Mouse (Mus musculus) embryonic facial prominence, embryonic 13.5 days (tissue): ENCODE results near the gene Ubald1. TPM values are rescaled to one million over a fixed set of nuclear protein-coding genes. Genes with fewer than 3 reads are reported as not detected.

Experiments used
- ATAC-seq: fragments of 200-750 bp; cut with Nextera tagmentation; 2 replicates; pipeline ENCODE4 v1.8.0; 2017; ENCODE audit warnings: low read depth; ENCODE audit not compliant: insufficient number of reproducible peaks, insufficient read depth, low FRiP score, low TSS enrichment
- H3K27ac ChIP-seq: fragments of 300-500 bp; sonication (generic); 2 replicates; pipeline ENCODE4 v1.5.1; 2015; ENCODE audit warnings: moderate library complexity, mild to moderate bottlenecking, inconsistent platforms
- H3K27me3 ChIP-seq: fragments of 300-500 bp; sonication (generic); 2 replicates; pipeline ENCODE4 v1.6.1; 2015; ENCODE audit warnings: mild to moderate bottlenecking, inconsistent platforms
- H3K36me3 ChIP-seq: fragments of 300-500 bp; sonication (generic); 2 replicates; pipeline ENCODE4 v1.6.1; 2015; ENCODE audit warnings: mild to moderate bottlenecking, inconsistent platforms
- H3K4me1 ChIP-seq: fragments of 300-500 bp; sonication (generic); 2 replicates; pipeline ENCODE4 v1.6.1; 2015; ENCODE audit warnings: inconsistent platforms
- H3K4me2 ChIP-seq: fragments of 300-500 bp; sonication (generic); 2 replicates; pipeline ENCODE4 v1.6.1; 2015; ENCODE audit warnings: moderate library complexity, mild to moderate bottlenecking, inconsistent platforms
- H3K4me3 ChIP-seq: fragments of 300-500 bp; sonication (generic); 2 replicates; pipeline ENCODE4 v1.5.1; 2015; ENCODE audit warnings: mild to moderate bottlenecking, inconsistent platforms
- H3K9ac ChIP-seq: fragments of 300-500 bp; sonication (generic); 2 replicates; pipeline ENCODE4 v1.6.1; 2015; ENCODE audit warnings: mild to moderate bottlenecking, inconsistent platforms
- H3K9me3 ChIP-seq: fragments of 300-500 bp; sonication (generic); 2 replicates; pipeline ENCODE4 v1.6.1; 2016; ENCODE audit warnings: inconsistent platforms
- WGBS: fragments of 180-500 bp; shearing (Covaris S2); methylation state at CpG from one replicate; pipeline ENCODE4 v1.1.7; 2015; ENCODE audit warnings: mixed read lengths; 5-methylcytosine and 5-hydroxymethylcytosine counted together
- polyA plus RNA-seq: library from polyadenylated mRNA; unstranded; fragments of >200 nt; fragmentation: Nextera tagmentation; extraction: Ambion mirVana; gene quantifications from 2 replicates; pipeline ENCODE4 v1.2.1, GENCODE M21; 2015

The Ubald1 gene
- polyA plus RNA-seq, 1 experiment from 2014 or later: 41.5 TPM

DNA sequence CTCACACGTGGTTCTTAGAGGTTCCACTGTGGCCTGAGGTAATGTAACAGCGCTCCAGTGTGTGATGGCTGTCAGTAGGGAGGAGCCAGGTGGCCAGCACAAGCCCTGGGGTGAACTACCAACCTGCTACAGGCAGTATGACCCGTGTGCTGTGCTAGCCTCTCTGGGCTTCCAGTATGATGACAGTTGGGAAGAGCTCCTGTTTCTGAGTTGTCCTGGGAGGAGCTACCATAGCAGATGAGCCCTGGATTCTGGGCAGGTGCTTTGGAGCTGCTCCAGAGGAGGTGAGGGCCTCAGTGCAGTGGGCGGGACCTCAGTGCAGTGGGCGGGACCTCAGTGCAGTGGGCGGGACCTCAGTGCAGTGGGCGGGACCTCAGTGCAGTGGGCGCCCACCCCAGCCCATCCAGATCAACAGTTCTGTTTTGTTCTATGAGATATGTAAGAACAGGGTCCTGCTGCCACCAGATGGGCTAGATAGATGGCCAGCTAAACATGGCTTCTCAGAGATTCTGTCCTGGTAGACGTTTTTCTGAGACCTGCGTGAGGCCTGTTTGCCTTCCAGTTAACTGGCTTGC, 32.0 kb upstream of the Ubald1 start:
- Histone ChIP-seq H3K27ac (peak overlapping the region; percentile 48; the same call in 1 of the 2 replicates), H3K36me3 (peaks cover 90% of the 10 kb centered on the region)

DNA sequence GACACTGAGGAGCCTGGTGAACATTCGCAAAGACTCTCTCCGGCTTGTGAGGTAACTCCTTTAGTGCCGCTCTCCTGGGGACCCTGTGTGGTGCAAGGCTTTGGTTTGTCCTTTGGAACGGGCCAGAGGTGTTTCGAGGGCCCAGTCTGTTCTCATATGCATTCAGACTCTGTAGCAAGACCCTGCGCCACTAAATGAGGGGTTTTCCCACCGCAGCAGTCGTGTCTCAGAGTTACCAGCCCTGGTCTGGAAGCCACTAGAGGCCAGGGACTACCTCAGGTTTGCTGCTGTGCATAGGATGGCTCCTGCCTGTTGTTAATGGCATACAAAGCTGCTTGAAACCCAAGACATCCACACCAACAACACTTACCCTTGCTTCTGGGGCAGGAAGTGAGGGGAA, 30.6 kb upstream of the Ubald1 start:
- Histone ChIP-seq H3K36me3 (peaks cover 76% of the 10 kb centered on the region), H3K27ac (no peak overlapping the region), H3K9me3 (no peaks in the 10 kb centered on the region), H3K4me3 (no peak overlapping the region), H3K4me2 (no peak overlapping the region), H3K9ac (no peak overlapping the region), H3K4me1 (peaks cover 17% of the 10 kb centered on the region), H3K27me3 (no peaks in the 10 kb centered on the region)
- 94% methylated on average over 8 of the region's 8 CpGs for WGBS
- ATAC-seq: no peak

More for the DNA sequence above, 32.0 kb upstream of the Ubald1 start:
- H3K4me2 ChIP-seq: no peak overlapping the region
- H3K4me3 ChIP-seq: no peak overlapping the region
- H3K4me1 ChIP-seq: peaks cover 15% of the 10 kb centered on the region
- no peak for ATAC-seq
- 71% methylated on average over 10 of the region's 10 CpGs for WGBS
- no peaks in the 10 kb centered on the region for H3K27me3 ChIP-seq
- no peaks in the 10 kb centered on the region for H3K9me3 ChIP-seq
- H3K9ac ChIP-seq: no peak overlapping the region

DNA sequence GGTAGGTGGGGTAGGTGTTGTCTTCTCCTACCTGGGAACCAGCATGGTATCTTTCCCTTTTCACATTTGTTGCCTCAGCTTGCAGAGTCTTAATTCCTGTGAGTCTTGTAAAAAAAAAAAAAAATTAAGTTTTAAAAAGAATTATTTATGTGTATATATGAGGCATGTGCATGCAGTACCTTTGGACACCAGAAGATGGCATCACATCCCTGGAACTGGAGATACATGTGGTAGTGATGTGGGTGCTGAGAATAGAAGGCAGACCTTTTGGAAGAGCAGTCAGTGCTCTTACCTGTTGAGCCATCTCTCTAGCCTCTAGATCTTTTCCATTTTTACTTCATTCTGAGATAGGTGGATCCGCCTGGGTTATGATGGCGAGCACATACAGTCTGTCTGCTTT, 29.6 kb upstream of the Ubald1 start:
- Histone ChIP-seq H3K9ac (no peak overlapping the region), H3K27me3 (no peaks in the 10 kb centered on the region), H3K36me3 (peaks cover 68% of the 10 kb centered on the region), H3K4me3 (no peak overlapping the region), H3K27ac (no peak overlapping the region), H3K4me1 (peaks cover 26% of the 10 kb centered on the region), H3K4me2 (no peak overlapping the region), H3K9me3 (no peaks in the 10 kb centered on the region)
- ATAC-seq: no peak
- 98% methylated on average over 2 of the region's 2 CpGs for WGBS

DNA sequence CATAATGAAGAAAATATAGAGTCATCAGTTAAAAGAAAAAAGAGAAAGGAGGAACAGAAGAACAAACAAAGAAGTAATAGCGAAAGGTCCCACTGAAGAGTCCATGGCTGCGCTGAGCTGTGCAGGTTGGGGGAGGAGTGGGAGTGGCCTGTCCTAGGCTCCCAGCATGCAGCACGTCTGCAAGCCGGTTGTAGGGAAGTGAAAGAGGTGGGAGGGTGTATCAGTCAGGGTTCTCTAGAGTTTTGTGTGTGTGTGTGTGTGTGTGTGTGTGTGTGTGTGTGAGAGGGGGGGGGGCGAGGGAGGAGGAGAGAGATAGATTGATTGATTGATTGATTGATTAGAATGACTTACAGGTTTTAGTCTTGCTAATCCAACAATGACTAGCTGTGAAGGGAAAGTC, 27.9 kb upstream of the Ubald1 start:
- 50% methylated on average over 4 of the region's 5 CpGs for WGBS
- peaks cover 21% of the 10 kb centered on the region for H3K4me1 ChIP-seq
- H3K4me3 ChIP-seq: no peak overlapping the region
- H3K9me3 ChIP-seq: no peaks in the 10 kb centered on the region
- no peak for ATAC-seq
- no peak overlapping the region for H3K9ac ChIP-seq
- H3K36me3 ChIP-seq: peaks cover 53% of the 10 kb centered on the region
- H3K27ac ChIP-seq: no peak overlapping the region
- H3K27me3 ChIP-seq: no peaks in the 10 kb centered on the region
- no peak overlapping the region for H3K4me2 ChIP-seq

DNA sequence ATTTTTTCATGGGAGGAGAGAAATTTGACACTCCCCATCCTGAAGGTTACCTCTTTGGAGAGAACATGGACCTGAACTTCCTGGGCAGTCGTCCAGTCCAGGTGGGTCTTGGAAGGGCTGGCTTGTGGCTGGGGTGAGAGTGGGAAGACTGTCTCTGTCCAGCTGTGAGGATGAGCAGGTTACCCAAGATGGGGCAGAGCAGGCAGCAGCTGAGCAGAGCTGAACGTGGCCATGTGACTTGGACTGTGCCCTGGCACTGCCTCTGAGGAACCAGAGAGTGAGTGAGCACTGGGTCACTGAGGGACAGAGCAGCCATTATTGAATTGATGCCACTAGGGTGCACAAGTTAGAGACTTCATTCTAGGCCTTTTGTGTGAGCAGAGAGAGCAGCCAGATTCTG, 27.3 kb upstream of the Ubald1 start:
- no peak overlapping the region for H3K4me3 ChIP-seq
- peaks cover 21% of the 10 kb centered on the region for H3K4me1 ChIP-seq
- H3K4me2 ChIP-seq: no peak overlapping the region
- WGBS: 58% methylated on average over 2 of the region's 2 CpGs
- H3K9me3 ChIP-seq: no peaks in the 10 kb centered on the region
- H3K27me3 ChIP-seq: no peaks in the 10 kb centered on the region
- no peak overlapping the region for H3K27ac ChIP-seq
- H3K9ac ChIP-seq: no peak overlapping the region
- H3K36me3 ChIP-seq: peaks cover 47% of the 10 kb centered on the region
- no peak for ATAC-seq

DNA sequence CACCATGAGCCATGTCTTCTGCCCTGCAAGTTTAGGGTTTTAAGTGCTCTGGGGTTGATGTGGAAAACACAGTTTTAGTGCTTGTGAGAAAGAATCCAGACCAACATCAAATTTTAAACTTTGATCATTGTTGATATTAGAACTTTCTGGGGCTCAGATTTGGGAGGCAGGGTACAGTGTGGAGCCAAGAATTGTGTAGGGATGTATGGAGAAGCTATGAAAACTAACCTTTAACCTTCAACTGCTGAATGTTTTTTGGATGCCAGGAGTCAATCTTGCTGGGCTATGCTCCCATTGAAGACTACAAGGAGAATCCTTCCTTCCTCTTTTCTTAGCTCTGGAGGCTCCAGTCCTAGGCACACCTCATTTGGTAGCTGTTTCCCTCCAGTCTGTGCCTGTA, 26.4 kb upstream of the Ubald1 start:
- Histone ChIP-seq H3K9ac (no peak overlapping the region), H3K4me1 (peaks cover 21% of the 10 kb centered on the region), H3K27me3 (no peaks in the 10 kb centered on the region), H3K27ac (no peak overlapping the region), H3K9me3 (no peaks in the 10 kb centered on the region), H3K4me3 (no peak overlapping the region), H3K36me3 (peaks cover 39% of the 10 kb centered on the region), H3K4me2 (no peak overlapping the region)
- ATAC-seq: no peak

DNA sequence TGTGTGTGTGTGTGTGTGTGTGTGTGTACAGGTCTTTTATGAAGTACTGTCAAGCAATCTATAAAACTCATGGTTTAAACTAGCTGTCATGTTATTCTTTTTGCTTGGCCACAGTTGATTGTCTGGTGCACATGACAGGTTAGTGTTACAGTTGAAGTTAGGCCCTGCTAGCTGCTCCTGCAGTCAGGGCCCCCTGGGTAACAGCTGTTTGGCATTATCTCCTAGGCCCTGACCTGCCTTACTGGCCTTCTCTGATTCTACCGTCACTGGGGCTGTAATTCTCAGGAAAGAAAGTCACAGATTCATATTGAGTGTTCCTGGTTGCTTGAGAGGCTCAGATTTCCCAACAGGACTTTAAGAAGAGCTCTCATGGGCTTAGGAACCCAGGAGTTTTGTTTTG, 25.5 kb upstream of the Ubald1 start:
- 16% methylated on average over 1 of the region's 1 CpGs for WGBS
- no peak overlapping the region for H3K9ac ChIP-seq
- peaks cover 25% of the 10 kb centered on the region for H3K4me1 ChIP-seq
- no peak overlapping the region for H3K4me3 ChIP-seq
- H3K9me3 ChIP-seq: no peaks in the 10 kb centered on the region
- ATAC-seq: no peak
- H3K36me3 ChIP-seq: peaks cover 29% of the 10 kb centered on the region
- H3K27ac ChIP-seq: no peak overlapping the region
- no peaks in the 10 kb centered on the region for H3K27me3 ChIP-seq
- no peak overlapping the region for H3K4me2 ChIP-seq

DNA sequence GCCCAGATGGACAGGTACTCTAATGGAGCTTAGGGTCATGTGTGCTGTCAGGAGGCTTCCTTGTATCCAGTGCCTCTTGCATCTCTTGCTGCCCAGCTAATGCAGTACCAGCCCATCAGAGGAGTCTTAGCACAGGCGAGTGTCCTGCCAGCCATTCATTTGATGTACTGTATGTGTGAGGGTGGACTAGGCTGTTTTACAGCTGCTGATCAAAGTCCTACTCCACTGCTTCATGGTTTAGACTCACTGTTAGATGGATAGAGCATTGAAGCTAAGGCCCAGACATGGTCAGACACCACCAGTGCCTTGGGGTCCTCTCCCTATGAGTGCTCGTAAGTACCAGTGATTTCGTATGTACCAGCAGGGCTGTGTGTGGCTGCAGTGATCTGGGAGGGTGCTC, 24.8 kb upstream of the Ubald1 start:
- Histone ChIP-seq H3K9ac (peak overlapping the region; percentile 21; the same call in 1 of the 2 replicates), H3K36me3 (peaks cover 23% of the 10 kb centered on the region), H3K27me3 (no peaks in the 10 kb centered on the region), H3K4me2 (no peak overlapping the region), H3K9me3 (no peaks in the 10 kb centered on the region), H3K4me1 (peaks cover 25% of the 10 kb centered on the region), H3K4me3 (no peak overlapping the region), H3K27ac (no peak overlapping the region)
- 94% methylated on average over 3 of the region's 3 CpGs for WGBS
- no peak for ATAC-seq

DNA sequence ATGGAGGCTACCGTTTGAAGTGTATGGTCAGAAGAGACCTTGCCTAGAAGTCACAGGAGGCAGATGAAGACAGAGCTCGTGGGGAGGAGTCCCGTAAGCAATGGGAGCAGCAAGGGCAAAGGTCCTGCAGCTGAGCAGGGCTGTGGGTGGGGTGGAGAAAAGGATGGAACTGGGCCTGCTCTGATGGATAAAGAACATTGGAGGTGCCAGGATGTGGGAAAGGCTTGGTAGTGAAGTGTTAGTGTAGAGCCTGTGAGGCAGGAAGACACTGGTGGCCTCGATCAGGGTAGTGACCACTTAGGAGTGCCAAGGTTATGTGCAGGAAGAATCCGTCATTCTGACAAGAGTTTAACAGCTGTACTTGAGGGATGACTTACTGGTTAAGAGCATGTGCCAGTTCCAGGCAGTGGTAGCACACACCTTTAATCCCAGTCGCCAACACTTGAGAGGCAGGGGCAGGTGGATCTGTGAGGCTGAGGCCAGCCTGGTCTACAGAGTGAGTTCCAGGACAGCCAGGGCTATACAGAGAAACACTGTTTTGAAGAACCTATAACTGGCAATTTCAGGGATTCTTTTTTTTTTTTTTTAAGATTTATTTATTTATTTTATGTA, 23.5 kb upstream of the Ubald1 start:
- Histone ChIP-seq H3K36me3 (peaks cover 10% of the 10 kb centered on the region), H3K9ac (no peak overlapping the region), H3K27me3 (no peaks in the 10 kb centered on the region), H3K4me3 (no peak overlapping the region), H3K9me3 (no peaks in the 10 kb centered on the region), H3K4me1 (peaks cover 25% of the 10 kb centered on the region), H3K4me2 (no peak overlapping the region), H3K27ac (no peak overlapping the region)
- ATAC-seq: no peak
- 84% methylated on average over 6 of the region's 6 CpGs for WGBS

DNA sequence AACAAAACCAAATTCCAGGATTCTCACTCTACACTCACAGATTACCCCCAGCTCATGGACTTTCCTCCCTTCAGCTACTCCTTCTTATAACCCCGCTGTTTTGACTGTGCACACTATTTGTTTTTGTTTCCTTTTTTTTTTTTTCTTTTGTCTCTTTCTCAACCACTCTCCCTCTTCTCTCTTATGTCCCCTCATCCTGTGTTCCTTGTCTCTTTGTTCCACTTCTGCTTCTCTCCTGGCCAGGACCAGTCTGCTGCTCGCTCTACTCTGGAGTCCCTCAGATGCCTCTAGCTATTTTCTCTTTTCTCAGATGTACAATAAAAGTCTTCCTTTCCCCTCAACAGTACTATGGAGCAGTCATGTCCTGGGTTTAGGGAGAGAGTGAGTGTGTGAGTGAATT, 22.3 kb upstream of the Ubald1 start:
- no peak for ATAC-seq
- Histone ChIP-seq H3K4me3 (no peak overlapping the region), H3K27ac (no peak overlapping the region), H3K9me3 (no peaks in the 10 kb centered on the region), H3K9ac (no peak overlapping the region), H3K36me3 (peaks cover 2% of the 10 kb centered on the region), H3K4me2 (no peak overlapping the region), H3K4me1 (peaks cover 22% of the 10 kb centered on the region), H3K27me3 (no peaks in the 10 kb centered on the region)
- 83% methylated on average over 2 of the region's 2 CpGs for WGBS

DNA sequence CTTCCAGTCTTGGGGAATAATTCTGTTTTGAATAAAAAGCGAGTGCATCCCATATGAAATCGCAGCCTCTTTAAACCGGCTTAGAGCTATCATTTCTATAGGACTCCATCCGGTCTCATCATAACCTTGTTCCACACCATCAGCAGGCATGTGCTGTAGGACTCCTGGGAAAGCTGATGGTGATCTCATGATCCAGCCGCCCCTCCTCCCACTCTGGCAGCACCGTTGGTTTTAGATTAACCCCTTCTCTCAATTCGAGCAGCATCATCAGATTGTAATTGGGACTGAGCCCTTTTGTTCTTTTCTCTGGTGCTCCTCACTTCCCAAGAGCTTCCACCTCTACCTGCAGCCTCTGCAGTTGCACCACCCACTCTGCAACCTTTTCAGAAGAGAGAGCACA, 21.1 kb upstream of the Ubald1 start:
- Histone ChIP-seq H3K9ac (no peak overlapping the region), H3K36me3 (0 out of 2 replicates have a peak, but pooled peaks cover 4% of the 10 kb centered on the region), H3K4me3 (no peak overlapping the region), H3K4me2 (no peak overlapping the region), H3K27me3 (no peaks in the 10 kb centered on the region), H3K9me3 (no peaks in the 10 kb centered on the region), H3K4me1 (peaks cover 18% of the 10 kb centered on the region), H3K27ac (no peak overlapping the region)
- ATAC-seq: no peak
- WGBS: 41% methylated on average over 7 of the region's 7 CpGs

DNA sequence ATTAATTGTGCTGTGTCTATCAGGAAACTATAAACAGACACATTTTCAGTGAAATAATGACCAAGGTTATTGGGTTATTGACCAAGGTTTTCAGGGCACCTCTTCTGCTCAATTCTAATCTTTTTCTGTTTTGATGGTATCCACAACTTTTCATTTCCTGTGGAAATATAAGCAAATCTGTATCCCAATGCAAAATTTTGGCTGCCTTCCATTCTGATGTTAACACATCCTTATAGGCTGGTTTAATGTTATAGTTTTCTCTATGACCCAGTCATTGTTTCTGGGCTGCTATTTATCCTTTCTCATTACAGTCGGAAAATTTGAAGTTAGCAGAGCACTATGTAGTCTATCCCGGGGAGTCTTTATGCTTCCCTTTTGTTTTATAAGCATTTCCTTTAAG, 19.6 kb upstream of the Ubald1 start:
- Histone ChIP-seq H3K9ac (no peak overlapping the region), H3K27me3 (no peaks in the 10 kb centered on the region), H3K27ac (no peak overlapping the region), H3K4me3 (no peak overlapping the region), H3K9me3 (no peaks in the 10 kb centered on the region), H3K4me2 (no peak overlapping the region), H3K4me1 (peaks cover 8% of the 10 kb centered on the region), H3K36me3 (peaks cover 5% of the 10 kb centered on the region; the same call in 1 of the 2 replicates)
- no peak for ATAC-seq
- 94% methylated on average over 2 of the region's 2 CpGs for WGBS
